Mouse (Mus musculus): ENCODE measurements around the gene 1700018F24Rik.

- TF ChIP-seq CTCF (conservative IDR thresholded peaks at IDR 0.05; ENCODE audit: insufficient read depth, insufficient read length, low read depth, low read length) (peak; percentile 27; the same call in 1 of the 2 replicates), POLR2A (IDR thresholded peaks at IDR 0.05; ENCODE audit: low read depth, low read length) (no peak)
Observed at GRCm38 (mm10) chr5:145071342-145071741, 28.6 kb downstream of the 1700018F24Rik start.

Measured in kidney, adult 2 months (tissue).